Mouse (Mus musculus) Patski (cell line): Measurements from ENCODE around the gene Tmed2. TPM values are rescaled to one million over a fixed set of nuclear protein-coding genes. Genes with fewer than 3 reads are reported as not detected.
A peak's percentile ranks its signal among the peaks of the same experiment; 100 is the strongest.
"Not testable (repeated sequence)": the region's sequence is repeated elsewhere in the genome, so short reads cannot be mapped to it uniquely, and the experiment has no call there.

ENCODE experiments used
- ATAC-seq: fragments of 100-300 bp; one replicate; pipeline ENCODE4 v1.8.0; 2021
- CTCF ChIA-PET: fragments of 350-600 bp; sonication (Branson Sonifier 250); formaldehyde crosslinking; loops from one replicate; lab custom pipeline; 2022; ENCODE audit warnings: inconsistent platforms; lab: Charles Lee
- POLR2A ChIA-PET: fragments of 350-600 bp; sonication (Branson Sonifier 250); formaldehyde crosslinking; loops from one replicate; lab custom pipeline; 2022; ENCODE audit warnings: antibody characterized with exemption, inconsistent platforms; lab: Charles Lee
- DNase-seq: peaks from one replicate; pipeline ENCODE4 v3.0.0-alpha.2; 2011; ENCODE audit warnings: low read depth, low spot score
- H3K27me3 ChIP-seq: fragments of 371-371 bp; one replicate; pipeline ENCODE4 v1.5.1; 2021
- CTCF ChIP-seq: fragments of 100-300 bp; IDR thresholded peaks from one replicate; pipeline ENCODE4 v1.5.1; 2021
- in situ Hi-C: fragments of 300-500 bp; cut with MboI; formaldehyde crosslinking; loops from 3 replicates; pipeline ENCODE4 v1.11.1; 2018; ENCODE audit warnings: low pct_unique_long_range_greater_than_20kb, mixed read lengths
- polyA plus RNA-seq: library from polyadenylated mRNA; unstranded; gene quantifications from one replicate; pipeline ENCODE4 v1.2.3, GENCODE M21; 2021

Gene Tmed2
- 361 TPM for polyA plus RNA-seq

- peak; percentile 50 for TF ChIP-seq CTCF
- in situ Hi-C loops: no loop called here
- no peaks in the 10 kb centered on the region for H3K27me3 ChIP-seq
- POLR2A ChIA-PET: no interaction called here
- ATAC-seq (peak; percentile 91), DNase-seq (peak; percentile 72)
- CTCF ChIA-PET: interaction anchor here (1.0 kb wide), 1 partner anchor 108 kb away, joined by 3 read pairs; no protein-coding TSS in a partner anchor
These were observed at the start of gene Tmed2 for GRCm38 (mm10) chr5:124540383-124540786. TSS of gene Tmed2 (plus strand) at chr5:124540695.

DNA sequence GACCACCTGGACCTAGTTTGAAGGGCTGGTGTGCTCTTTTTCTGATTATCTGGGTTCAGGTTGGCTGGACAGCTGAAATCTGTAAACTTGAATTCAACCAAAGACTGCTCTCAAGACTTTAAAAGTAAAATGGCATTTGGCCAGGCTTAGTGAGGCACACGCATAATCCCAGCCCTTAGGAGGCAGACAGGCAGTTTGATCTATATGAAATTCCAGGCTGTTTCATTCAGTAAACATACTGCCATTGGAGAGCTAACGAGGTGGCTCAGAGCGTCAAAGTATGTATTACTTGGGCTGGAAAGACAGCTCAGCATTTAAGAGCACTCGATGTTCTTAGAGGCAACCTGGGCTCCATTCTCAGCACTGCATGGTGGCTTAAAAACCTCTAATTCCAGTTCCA is 48.8 kb upstream of the Tmed2 start:
- ChIA-PET CTCF (interaction anchor here (1.0 to 1.4 kb wide), 4 partner anchors 14 to 47 kb away, joined by 3 to 4 read pairs (median 3); no protein-coding TSS in a partner anchor), POLR2A (interaction anchor here (0.6 to 2.0 kb wide), 4 partner anchors 11 to 47 kb away, joined by 3 to 6 read pairs (median 4); no protein-coding TSS in a partner anchor)
- ATAC-seq (peak; percentile 28), DNase-seq (no peak)
- no peaks in the 10 kb centered on the region for H3K27me3 ChIP-seq
- in situ Hi-C loops: no loop called here
- TF ChIP-seq CTCF: no peak

DNA sequence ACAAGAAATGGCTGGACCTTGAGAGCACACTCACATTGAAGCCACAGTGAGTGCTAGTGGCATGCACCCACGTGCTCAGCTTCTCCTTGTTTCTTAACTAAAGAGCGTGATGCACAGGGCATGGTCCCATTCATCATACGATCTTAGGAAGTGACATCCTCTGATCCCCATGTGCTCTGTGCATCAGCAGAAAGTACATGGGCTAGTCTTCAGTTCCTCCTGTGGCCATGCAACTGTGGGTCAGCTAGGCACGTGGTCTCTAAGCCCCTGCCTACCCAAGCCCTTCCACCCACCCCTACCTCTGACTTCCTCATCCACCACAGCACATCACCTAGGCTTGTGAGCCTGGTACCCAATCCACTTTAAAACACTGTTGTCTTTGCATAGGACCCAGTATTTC is 47.9 kb upstream of the Tmed2 start:
- CTCF ChIA-PET: interaction anchor here (1.1 kb wide), 1 partner anchor 14 kb away, joined by 3 read pairs; no protein-coding TSS in a partner anchor
- ATAC-seq (no peak), DNase-seq (no peak)
- POLR2A ChIA-PET: interaction anchor here (0.8 to 2.0 kb wide), 3 partner anchors 14 to 39 kb away, joined by 3 to 4 read pairs (median 3); no protein-coding TSS in a partner anchor
- TF ChIP-seq CTCF: no peak
- no peaks in the 10 kb centered on the region for H3K27me3 ChIP-seq
- in situ Hi-C loops: no loop called here

DNA sequence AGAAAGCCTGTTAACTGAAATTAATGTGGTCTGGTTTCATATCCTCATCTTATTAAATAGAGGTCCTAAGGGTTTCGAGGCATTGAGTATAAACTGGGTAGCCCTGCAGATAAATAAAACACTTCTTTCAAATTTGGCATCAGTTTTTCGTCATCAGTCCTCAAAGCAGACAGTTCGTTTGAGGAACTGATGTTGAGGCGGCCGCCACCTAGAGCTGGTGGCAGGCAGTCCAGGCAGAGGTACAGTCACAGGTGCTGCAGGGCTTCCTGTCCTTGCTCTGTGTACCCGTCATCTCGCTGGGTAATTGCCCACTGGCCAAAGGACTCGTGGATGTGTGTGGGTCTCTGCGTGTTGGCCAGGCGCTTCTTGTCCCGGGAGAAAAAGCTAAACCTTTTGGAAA is 47.0 kb upstream of the Tmed2 start:
- CTCF ChIA-PET: interaction anchor here (0.8 to 1.1 kb wide), 2 partner anchors 13 to 55 kb away, joined by 3 read pairs; no protein-coding TSS in a partner anchor
- in situ Hi-C loops: no loop called here

DNA sequence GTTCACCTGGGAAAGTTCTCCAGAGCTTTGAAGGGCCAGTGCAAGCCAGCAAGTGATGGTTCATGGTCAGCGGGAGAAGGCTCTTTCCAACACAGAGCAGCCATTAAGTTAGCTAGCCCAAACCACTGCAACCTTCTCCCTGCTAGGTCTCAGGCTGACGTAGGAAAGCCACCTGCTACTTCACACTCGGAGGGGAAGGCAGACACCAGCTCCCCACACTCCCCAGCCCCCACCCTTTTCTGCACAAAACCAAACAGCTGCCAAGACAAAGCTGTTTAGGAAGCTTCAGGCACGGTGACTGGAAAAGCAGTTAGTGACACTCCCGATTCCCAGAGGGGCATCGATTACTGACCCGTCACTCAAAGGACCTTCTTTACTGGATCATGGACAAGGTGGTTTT is 44.9 kb upstream of the Tmed2 start:
- H3K27me3 ChIP-seq: no peaks in the 10 kb centered on the region
- TF ChIP-seq CTCF: no peak
- ChIA-PET POLR2A (interaction anchor here (1.1 to 1.6 kb wide), 2 partner anchors 11 to 41 kb away, joined by 4 read pairs; no protein-coding TSS in a partner anchor), CTCF (no interaction called here)
- no peak for DNase-seq
- ATAC-seq: no peak
- in situ Hi-C loops: no loop called here

More for the DNA sequence above, 47.0 kb upstream of the Tmed2 start:
- TF ChIP-seq CTCF: no peak
- ATAC-seq (no peak), DNase-seq (no peak)
- POLR2A ChIA-PET: interaction anchor here (1.4 to 2.0 kb wide), 2 partner anchors 14 to 38 kb away, joined by 3 to 4 read pairs; no protein-coding TSS in a partner anchor
- H3K27me3 ChIP-seq: no peaks in the 10 kb centered on the region

DNA sequence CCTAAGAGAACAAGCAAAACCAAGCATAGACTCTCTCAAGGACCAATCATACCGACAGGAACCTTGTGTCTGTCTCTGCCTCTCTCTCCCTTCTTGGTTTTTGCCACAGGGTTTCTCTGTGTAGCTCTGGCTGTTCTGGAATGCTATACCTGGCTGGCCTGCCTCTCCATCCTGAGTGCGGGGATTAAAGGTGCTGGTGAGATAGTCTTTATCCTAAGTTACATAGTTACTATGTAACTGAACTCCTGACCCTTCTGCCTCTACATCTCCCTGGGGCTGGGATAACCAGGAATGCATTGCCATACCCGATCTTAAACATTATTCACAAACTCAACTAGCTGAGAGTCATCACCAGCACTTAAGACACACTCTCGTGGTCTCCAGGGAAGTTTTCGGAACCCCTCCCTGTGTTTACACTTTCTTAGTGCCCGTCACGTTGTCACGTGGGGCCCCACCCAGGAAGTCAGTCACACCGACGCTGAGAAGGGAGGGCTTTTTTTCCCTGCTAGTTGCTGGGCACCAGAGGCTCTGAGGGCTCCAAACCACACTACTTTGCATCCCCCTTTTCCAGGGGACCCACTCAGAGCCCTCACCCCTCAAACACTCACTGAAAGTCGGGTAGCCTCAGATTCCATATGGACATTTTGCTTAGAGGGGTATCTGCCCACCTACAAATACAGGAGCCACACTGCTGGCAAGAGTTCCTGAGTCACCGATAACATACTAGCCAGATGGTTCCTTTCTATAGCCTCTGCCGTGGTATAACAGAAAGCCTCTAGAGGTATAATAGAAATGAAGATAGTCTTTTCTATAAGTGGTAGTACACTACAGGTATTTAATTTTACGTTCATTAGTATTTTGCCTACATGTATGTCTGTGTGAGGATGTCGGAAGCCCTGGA is 43.6 kb upstream of the Tmed2 start:
- in situ Hi-C loops: no loop called here
- DNase-seq (no peak), ATAC-seq (no peak)
- H3K27me3 ChIP-seq: no peaks in the 10 kb centered on the region
- ChIA-PET POLR2A (interaction anchor here (1.1 kb wide), 1 partner anchor 40 kb away, joined by 4 read pairs; no protein-coding TSS in a partner anchor), CTCF (no interaction called here)
- no peak for TF ChIP-seq CTCF

DNA sequence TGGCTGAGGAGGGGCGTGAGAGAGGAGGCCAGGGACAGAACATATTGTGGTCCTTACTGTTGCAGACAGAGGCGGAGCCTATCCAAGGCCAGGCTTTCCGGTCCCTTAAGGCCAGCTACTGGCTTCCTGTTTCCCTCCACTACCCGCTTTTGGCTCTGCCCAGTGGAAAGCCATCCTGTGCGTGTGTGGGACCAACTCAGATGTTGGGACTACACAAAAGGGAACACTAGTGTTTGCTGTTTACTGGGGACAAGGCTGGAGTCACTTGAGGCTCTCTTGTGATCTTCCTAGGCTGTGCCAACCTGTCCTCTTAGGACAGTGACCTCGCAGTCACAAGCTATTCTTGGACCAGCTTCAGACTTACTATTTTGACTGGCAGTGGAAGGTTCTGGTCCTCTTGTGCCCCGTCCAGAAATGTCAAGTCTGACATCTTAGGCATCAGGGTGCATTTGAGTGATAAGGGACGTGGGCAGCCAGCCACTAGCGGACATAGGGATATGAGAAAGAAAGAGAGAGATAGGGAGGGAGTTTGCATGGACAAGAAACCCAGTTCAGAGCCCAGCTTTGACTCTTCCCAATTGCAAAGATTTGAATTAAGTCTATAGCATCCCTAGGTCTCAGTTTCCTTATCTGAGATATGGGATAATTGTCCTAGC is 42.1 kb upstream of the Tmed2 start:
- no peak for TF ChIP-seq CTCF
- ChIA-PET POLR2A (no interaction called here), CTCF (no interaction called here)
- no peak for DNase-seq
- no peak for ATAC-seq
- in situ Hi-C loops: no loop called here
- H3K27me3 ChIP-seq: no peaks in the 10 kb centered on the region

DNA sequence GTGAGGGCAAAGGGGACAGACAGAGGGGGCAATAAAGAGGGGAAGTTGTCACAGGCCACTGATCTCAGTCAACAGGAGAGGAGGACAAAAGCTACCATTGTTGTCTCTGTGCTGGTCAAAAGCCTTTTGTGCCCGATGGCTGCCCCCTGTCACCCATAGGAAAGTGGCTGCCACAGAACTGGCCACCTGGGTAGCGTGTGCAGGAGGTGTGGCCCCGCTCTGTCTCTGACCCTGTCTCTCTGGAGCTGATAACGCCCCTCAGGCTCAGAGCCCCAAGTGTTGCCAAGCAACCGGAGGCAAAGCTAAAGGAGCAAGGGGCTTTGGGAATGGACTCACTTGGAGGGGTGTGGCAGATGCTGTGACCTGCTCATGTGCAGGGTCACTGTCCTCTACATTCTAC is 41.5 kb upstream of the Tmed2 start:
- POLR2A ChIA-PET: no interaction called here
- CTCF ChIA-PET: no interaction called here
- ATAC-seq (no peak), DNase-seq (no peak)
- H3K27me3 ChIP-seq: no peaks in the 10 kb centered on the region
- in situ Hi-C loops: no loop called here
- no peak for TF ChIP-seq CTCF

GRCm38 (mm10) chr5:124500037-124500436 is 40.5 kb upstream of the Tmed2 start:
- DNase-seq, H3K27me3 ChIP-seq, ATAC-seq: not testable (repeated sequence)
- in situ Hi-C loops: loop anchor here (25.0 kb wide), 1 partner anchor 1363 kb away; the partner anchor contains the start of genes Rhof and Setd1b
- POLR2A ChIA-PET: interaction anchor here (0.6 to 1.2 kb wide), 4 partner anchors 11 to 41 kb away, joined by 3 to 8 read pairs (median 4); no protein-coding TSS in a partner anchor
- CTCF ChIA-PET: interaction anchor here (1.5 kb wide), 1 partner anchor 64 kb away, joined by 3 read pairs; no protein-coding TSS in a partner anchor

GRCm38 (mm10) chr5:124500573-124500972 is 39.9 kb upstream of the Tmed2 start:
- ATAC-seq (no peak), DNase-seq (no peak)
- in situ Hi-C loops: loop anchor here (25.0 kb wide), 1 partner anchor 1363 kb away; the partner anchor contains the start of genes Rhof and Setd1b
- TF ChIP-seq CTCF: no peak
- H3K27me3 ChIP-seq: no peaks in the 10 kb centered on the region
- ChIA-PET POLR2A (interaction anchor here (0.6 to 1.2 kb wide), 4 partner anchors 10 to 41 kb away, joined by 3 to 8 read pairs (median 4); no protein-coding TSS in a partner anchor), CTCF (interaction anchor here (1.1 to 1.5 kb wide), 2 partner anchors 38 to 64 kb away, joined by 3 to 7 read pairs; no protein-coding TSS in a partner anchor)
